Mouse (Mus musculus): ENCODE results near the gene Calu. TPM values are rescaled to one million over a fixed set of nuclear protein-coding genes. Genes with fewer than 3 reads are reported as not detected.

Calu gene
- total and polyA plus RNA-seq, 3 experiments = 107 to 161 (median 112) TPM

GRCm38 (mm10) chr6:29363129-29363515, 15.3 kb downstream of the Calu start:
- Histone ChIP-seq H3K79me2 (replicated peaks; ENCODE audit: control insufficient read depth, extremely low read depth, insufficient read depth, poor library complexity, severe bottlenecking) (peaks cover 12% of the 10 kb centered on the region; the same call in 1 of the 2 replicates), H3K4me1 (ENCODE audit: control insufficient read depth in 1 of 2, insufficient read depth in 2 of 2) (no peaks in the 10 kb centered on the region), H3K4me2 (ENCODE audit: insufficient read depth, low read depth, poor library complexity, severe bottlenecking) (no peak overlapping the region), H3K36me3 (replicated peaks in 1 of 2; ENCODE audit: control insufficient read depth in 1 of 2, insufficient read depth in 1 of 2, low read length in 1 of 2) (peaks cover 34 to 72% of the 10 kb centered on the region in 2 experiments), H3K27ac (ENCODE audit: insufficient read depth, low read depth) (no peak overlapping the region), H3K27me3 (replicated peaks) (no peaks in the 10 kb centered on the region), H3K9me3 (replicated peaks; ENCODE audit: low read length) (no peaks in the 10 kb centered on the region), H3K4me3 (replicated peaks in 1 of 3; ENCODE audit: low read depth in 2 of 3, low read length in 2 of 3, poor library complexity in 1 of 3) (no peak overlapping the region), H3K9ac (ENCODE audit: insufficient read depth, low read depth) (no peak overlapping the region)
- TF ChIP-seq TBP (conservative IDR thresholded peaks at IDR 0.05; ENCODE audit: low read depth, low read length) (no peak), IRF4 (IDR thresholded peaks at IDR 0.05; ENCODE audit: low read depth, low read length) (no peak), SIN3A (IDR thresholded peaks at IDR 0.05; ENCODE audit: low read length) (no peak), NRF1 (IDR thresholded peaks at IDR 0.05; ENCODE audit: low read depth, low read length) (no peak), CHD2 (IDR thresholded peaks at IDR 0.05; ENCODE audit: low read length) (no peak), MEF2A (IDR thresholded peaks at IDR 0.05; ENCODE audit: borderline replicate concordance, low read depth, low read length) (no peak), POLR2AphosphoS2 (IDR thresholded peaks at IDR 0.05; ENCODE audit: low read depth, low read length) (no peak), MAFK (IDR thresholded peaks at IDR 0.05; ENCODE audit: insufficient replicate concordance, low read length) (no peak), KAT2A (IDR thresholded peaks at IDR 0.05; ENCODE audit: insufficient replicate concordance, low read length) (no peak), ZKSCAN1 (IDR thresholded peaks at IDR 0.05; ENCODE audit: borderline replicate concordance, low read depth, low read length) (no peak), CTCF (conservative IDR thresholded peaks at IDR 0.05 in 1 of 2, IDR thresholded peaks at IDR 0.05 in 1 of 2; ENCODE audit: low read depth in 2 of 2, low read length in 2 of 2) (no peak), USF1 (IDR thresholded peaks at IDR 0.05; ENCODE audit: low read depth, low read length) (no peak), NELFE (IDR thresholded peaks at IDR 0.05; ENCODE audit: low read depth, low read length) (no peak), MAX (IDR thresholded peaks at IDR 0.05; ENCODE audit: low read length) (no peak), POLR2A (IDR thresholded peaks at IDR 0.05; ENCODE audit: low read depth, low read length) (no peak)
- in situ Hi-C loops (cut with MboI; ENCODE audit: low pct_ligation_motif_present, low pct_unique_long_range_greater_than_20kb, low sequenced_read_pairs) (no loop called here), dilution Hi-C loops (cut with MboI; ENCODE audit: extremely low pct_ligation_motif_present, extremely low pct_unique_long_range_greater_than_20kb, low sequenced_read_pairs) (no loop called here)
- DNase-seq (ENCODE audit: extremely low read depth) = no peak

GRCm38 (mm10) chr6:29365277-29365676, 17.4 kb downstream of the Calu start:
- H3K9me3 ChIP-seq (replicated peaks; ENCODE audit: low read length) = no peaks in the 10 kb centered on the region
- H3K4me2 ChIP-seq (ENCODE audit: insufficient read depth, low read depth, poor library complexity, severe bottlenecking) = no peak overlapping the region
- DNase-seq (ENCODE audit: extremely low read depth) = no peak
- dilution Hi-C loops (cut with MboI; ENCODE audit: extremely low pct_ligation_motif_present, extremely low pct_unique_long_range_greater_than_20kb, low sequenced_read_pairs) (no loop called here), in situ Hi-C loops (cut with MboI; ENCODE audit: low pct_ligation_motif_present, low pct_unique_long_range_greater_than_20kb, low sequenced_read_pairs) (no loop called here)
- no peaks in the 10 kb centered on the region for H3K27me3 ChIP-seq (replicated peaks)
- H3K9ac ChIP-seq (ENCODE audit: insufficient read depth, low read depth) = no peak overlapping the region
- H3K4me3 ChIP-seq (replicated peaks in 1 of 3; ENCODE audit: low read depth in 2 of 3, low read length in 2 of 3, poor library complexity in 1 of 3) = no peak overlapping the region
- no peak overlapping the region for H3K27ac ChIP-seq (ENCODE audit: insufficient read depth, low read depth)
- H3K4me1 ChIP-seq (ENCODE audit: control insufficient read depth in 1 of 2, insufficient read depth in 2 of 2) = no peaks in the 10 kb centered on the region
- H3K79me2 ChIP-seq (replicated peaks; ENCODE audit: control insufficient read depth, extremely low read depth, insufficient read depth, poor library complexity, severe bottlenecking) = peaks cover 3% of the 10 kb centered on the region
- peaks cover 28 to 69% of the 10 kb centered on the region in 2 experiments for H3K36me3 ChIP-seq (replicated peaks in 1 of 2; ENCODE audit: control insufficient read depth in 1 of 2, insufficient read depth in 1 of 2, low read length in 1 of 2)
- TF ChIP-seq USF1 (IDR thresholded peaks at IDR 0.05; ENCODE audit: low read depth, low read length) (no peak), CHD2 (IDR thresholded peaks at IDR 0.05; ENCODE audit: low read length) (no peak), CHD1 (IDR thresholded peaks at IDR 0.05; ENCODE audit: low read depth, low read length) (no peak), MAZ (IDR thresholded peaks at IDR 0.05; ENCODE audit: low read depth, low read length) (no peak), POLR2AphosphoS2 (IDR thresholded peaks at IDR 0.05; ENCODE audit: low read depth, low read length) (no peak), ZC3H11A (IDR thresholded peaks at IDR 0.05; ENCODE audit: low read depth, low read length) (no peak), NELFE (IDR thresholded peaks at IDR 0.05; ENCODE audit: low read depth, low read length) (no peak), BHLHE40 (IDR thresholded peaks at IDR 0.05; ENCODE audit: low read depth, low read length) (no peak), UBTF (IDR thresholded peaks at IDR 0.05; ENCODE audit: low read depth, low read length) (no peak), ZMIZ1 (IDR thresholded peaks at IDR 0.05; ENCODE audit: low read depth, low read length) (no peak), MYC (IDR thresholded peaks at IDR 0.05; ENCODE audit: low read depth, low read length) (no peak), SIN3A (IDR thresholded peaks at IDR 0.05; ENCODE audit: low read length) (no peak), JUND (conservative IDR thresholded peaks at IDR 0.05; ENCODE audit: low read depth, low read length) (no peak), EP300 (IDR thresholded peaks at IDR 0.05; ENCODE audit: low read length) (no peak), CTCF (conservative IDR thresholded peaks at IDR 0.05 in 1 of 2, IDR thresholded peaks at IDR 0.05 in 1 of 2; ENCODE audit: low read depth in 2 of 2, low read length in 2 of 2) (no peak), IRF4 (IDR thresholded peaks at IDR 0.05; ENCODE audit: low read depth, low read length) (no peak), NRF1 (IDR thresholded peaks at IDR 0.05; ENCODE audit: low read depth, low read length) (no peak), TBP (conservative IDR thresholded peaks at IDR 0.05; ENCODE audit: low read depth, low read length) (no peak)
